Mouse (Mus musculus) limb, embryonic 14.5 days (tissue): Measurements from ENCODE around the gene Bicra. TPM values are rescaled to one million over a fixed set of nuclear protein-coding genes. Genes with fewer than 3 reads are reported as not detected.

ENCODE experiments used
- ATAC-seq: fragments of 200-750 bp; cut with Nextera tagmentation; 2 replicates; pipeline ENCODE4 v1.8.0; 2017; ENCODE audit warnings: low read depth, moderate number of reproducible peaks, moderate TSS enrichment; ENCODE audit not compliant: low FRiP score
- DNase-seq: peaks from one replicate; pipeline ENCODE4 v3.0.0-alpha.2; 2015; ENCODE audit warnings: low spot score
- H3K27ac ChIP-seq: fragments of 300-500 bp; sonication (generic); replicated peaks from 2 replicates; pipeline ENCODE4 v1.5.1; 2014; ENCODE audit warnings: low read depth, mild to moderate bottlenecking, low read length, moderate library complexity, mixed read lengths
- H3K27me3 ChIP-seq: fragments of 300-500 bp; sonication (generic); 2 replicates; pipeline ENCODE4 v1.6.1; 2014; ENCODE audit warnings: low read length, mixed read lengths; ENCODE audit not compliant: control insufficient read depth, insufficient read depth
- H3K36me3 ChIP-seq: fragments of 300-500 bp; sonication (generic); 2 replicates; pipeline ENCODE4 v1.6.1; 2014; ENCODE audit warnings: mild to moderate bottlenecking, low read length, moderate library complexity, mixed read lengths; ENCODE audit not compliant: control insufficient read depth, insufficient read depth
- H3K4me1 ChIP-seq: fragments of 300-500 bp; sonication (generic); 2 replicates; pipeline ENCODE4 v1.6.1; 2014; ENCODE audit warnings: antibody characterized with exemption, low read length, mixed read lengths; ENCODE audit not compliant: control insufficient read depth, insufficient read depth
- H3K4me2 ChIP-seq: fragments of 300-500 bp; sonication (generic); replicated peaks from 2 replicates; pipeline ENCODE4 v1.6.1; 2014; ENCODE audit warnings: low read depth, mild to moderate bottlenecking, low read length, moderate library complexity; ENCODE audit not compliant: severe bottlenecking
- H3K4me3 ChIP-seq: fragments of 300-500 bp; sonication (generic); replicated peaks from 2 replicates; pipeline ENCODE4 v1.5.1; 2014; ENCODE audit warnings: low read length
- H3K9ac ChIP-seq: fragments of 300-500 bp; sonication (generic); 2 replicates; pipeline ENCODE4 v1.6.1; 2014; ENCODE audit warnings: mild to moderate bottlenecking, low read depth, low read length, moderate library complexity; ENCODE audit not compliant: severe bottlenecking
- H3K9me3 ChIP-seq: fragments of 300-500 bp; sonication (generic); 2 replicates; pipeline ENCODE4 v1.6.1; 2016; ENCODE audit warnings: low read length; ENCODE audit not compliant: control insufficient read depth
- POLR2A ChIP-seq: fragments of 200-500 bp; IDR thresholded peaks from 2 replicates; pipeline ENCODE4 v1.8.0; 2012; ENCODE audit warnings: inconsistent platforms, mild to moderate bottlenecking, moderate library complexity, borderline replicate concordance; ENCODE audit not compliant: insufficient read depth, insufficient read length; ENCODE audit errors: extremely low read depth
- WGBS: fragments of 180-500 bp; shearing (Covaris S2); extraction: QIAGEN DNeasy Blood & Tissue Kit; methylation state at CpG from one replicate; pipeline ENCODE4 v1.1.7; 2014; 5-methylcytosine and 5-hydroxymethylcytosine counted together
- polyA plus RNA-seq, 2 experiments: library from polyadenylated mRNA; depleted of rRNA in 1 of 2; stranded (reverse) in 1 of 2; unstranded in 1 of 2; fragments of >200 nt; fragmentation: Nextera tagmentation in 1 of 2; extraction: Ambion mirVana in 1 of 2; gene quantifications; 2 replicates each; pipeline versions ENCODE4 v1.2.1 to v1.2.3; 2012 to 2014

Bicra gene
- polyA plus RNA-seq, 2 experiments = 8.6 to 20.1 TPM

DNA sequence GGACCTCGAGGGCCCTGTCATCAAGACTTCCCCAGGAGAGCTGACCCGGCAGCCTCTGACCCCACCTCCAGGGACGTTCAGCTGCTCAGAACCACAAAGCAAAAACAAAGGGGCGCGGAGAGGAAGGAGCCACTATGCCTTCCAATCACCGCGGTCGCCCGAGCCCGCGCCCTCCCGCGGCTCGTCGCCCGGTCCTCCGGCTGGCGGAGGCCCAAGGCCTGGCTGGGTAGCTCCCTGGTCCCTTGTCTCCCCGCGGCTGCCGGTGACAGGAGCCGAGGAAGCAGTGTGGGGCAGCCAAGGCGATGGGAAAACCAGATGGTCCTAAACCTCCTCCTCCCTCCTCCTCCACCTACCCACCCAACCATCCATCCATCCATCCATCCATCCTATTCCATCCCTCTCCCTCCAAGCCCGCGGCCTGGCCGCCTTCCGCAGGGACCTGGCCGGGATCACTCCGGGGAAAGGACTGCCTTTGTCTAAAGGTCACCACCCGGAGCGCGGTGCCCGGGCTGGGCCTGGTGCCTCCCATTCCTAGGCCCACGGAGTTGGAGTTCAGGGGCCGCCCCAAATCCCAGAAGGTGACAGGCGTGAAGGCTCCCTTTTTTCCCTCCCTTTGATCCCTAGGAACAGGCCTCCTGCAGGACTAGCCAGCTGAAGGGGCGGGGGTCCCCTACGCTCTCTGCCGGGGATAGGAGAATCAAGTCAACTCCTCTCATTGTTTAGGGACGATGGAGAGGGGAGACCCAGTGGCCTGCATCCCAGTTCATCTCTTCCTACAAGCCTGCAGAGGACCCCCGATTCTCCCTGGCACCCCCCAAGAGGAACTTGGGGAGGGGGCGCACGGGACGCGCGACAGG is 1.0 kb downstream of the Bicra start:
- Histone ChIP-seq H3K9ac (peak overlapping the region; percentile 97), H3K4me2 (peak overlapping the region; percentile 87), H3K4me1 (peaks cover 41% of the 10 kb centered on the region), H3K27me3 (no peaks in the 10 kb centered on the region), H3K9me3 (no peaks in the 10 kb centered on the region), H3K36me3 (no peaks in the 10 kb centered on the region), H3K4me3 (peak overlapping the region; percentile 84), H3K27ac (peak overlapping the region; percentile 98)
- ATAC-seq = no peak
- DNase-seq = peak; percentile 33
- WGBS = 6% methylated on average over 35 of the region's 46 CpGs
- 0 out of 2 replicates have a peak, but pooled peaks have one; percentile 20 for TF ChIP-seq POLR2A

GRCm38 (mm10) chr7:16046101-16046480 is 1.6 kb downstream of the Bicra start:
- 1% methylated on average over 7 of the region's 7 CpGs for WGBS
- Histone ChIP-seq H3K27me3 (no peaks in the 10 kb centered on the region), H3K4me3 (peak overlapping the region; percentile 84), H3K27ac (peak overlapping the region; percentile 98), H3K4me2 (peak overlapping the region; percentile 87), H3K36me3 (no peaks in the 10 kb centered on the region), H3K9me3 (no peaks in the 10 kb centered on the region), H3K9ac (peak overlapping the region; percentile 97), H3K4me1 (peaks cover 41% of the 10 kb centered on the region)
- TF ChIP-seq POLR2A = no peak
- DNase-seq = peak; percentile 73
- ATAC-seq = no peak

DNA sequence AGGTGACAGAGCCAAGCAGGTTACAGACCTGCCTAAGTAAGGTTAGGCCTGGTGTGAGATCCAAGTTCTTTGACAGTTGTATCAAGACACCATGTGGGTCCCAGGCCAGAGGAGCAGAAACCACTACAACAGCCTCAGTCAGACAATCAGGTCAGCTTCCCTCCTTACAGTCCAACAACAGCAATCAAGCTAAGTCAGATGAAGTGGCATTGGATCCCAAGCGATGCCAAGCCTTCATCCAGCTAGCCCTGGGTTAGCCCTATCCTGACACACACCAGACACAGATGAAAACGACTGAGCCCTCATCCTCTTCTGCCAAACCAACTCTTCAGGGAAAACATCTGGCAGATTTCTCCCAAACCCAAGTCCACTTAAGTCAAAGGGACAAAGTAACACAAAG is 2.2 kb downstream of the Bicra start:
- H3K9ac ChIP-seq = peak overlapping the region; percentile 97; the same call in 1 of the 2 replicates
- no peak for DNase-seq
- peak overlapping the region; percentile 84 for H3K4me3 ChIP-seq

DNA sequence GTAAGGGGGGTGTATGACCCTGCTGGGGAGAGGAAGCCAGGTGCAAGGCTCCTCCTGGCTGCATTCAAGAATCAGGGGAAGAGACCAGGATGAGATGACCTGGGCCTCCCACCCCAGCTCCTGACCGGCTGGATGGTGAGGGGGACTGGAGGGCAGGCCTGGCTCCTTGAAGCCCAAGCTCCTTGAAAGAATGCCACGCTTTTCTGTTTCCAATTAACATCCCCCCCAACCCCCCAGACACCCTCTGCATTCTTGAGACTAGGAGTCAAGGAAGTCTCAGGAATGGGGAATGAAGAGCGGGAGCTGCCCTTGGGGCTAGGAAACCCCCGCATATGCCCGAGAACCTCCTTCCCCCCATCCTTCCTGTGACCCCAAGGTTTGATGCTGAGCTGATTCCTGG is 3.2 kb downstream of the Bicra start:
- 5% methylated on average over 5 of the region's 5 CpGs for WGBS
- H3K4me2 ChIP-seq = peak overlapping the region; percentile 24
- H3K9ac ChIP-seq = peak overlapping the region; percentile 18; the same call in 1 of the 2 replicates
- no peaks in the 10 kb centered on the region for H3K9me3 ChIP-seq
- H3K36me3 ChIP-seq = no peaks in the 10 kb centered on the region
- H3K27me3 ChIP-seq = no peaks in the 10 kb centered on the region
- peak overlapping the region; percentile 59 for H3K27ac ChIP-seq
- peaks cover 32% of the 10 kb centered on the region for H3K4me1 ChIP-seq
- no peak for ATAC-seq
- TF ChIP-seq POLR2A = no peak
- 0 out of 2 replicates have a peak overlapping the region, but pooled peaks have one; percentile 1 for H3K4me3 ChIP-seq
- DNase-seq = no peak

More for the DNA sequence above, 2.2 kb downstream of the Bicra start:
- H3K4me1 ChIP-seq = peaks cover 41% of the 10 kb centered on the region
- peak overlapping the region; percentile 98; the same call in 1 of the 2 replicates for H3K27ac ChIP-seq
- 33% methylated on average over 2 of the region's 2 CpGs for WGBS
- no peaks in the 10 kb centered on the region for H3K27me3 ChIP-seq
- TF ChIP-seq POLR2A = no peak
- no peaks in the 10 kb centered on the region for H3K36me3 ChIP-seq
- no peaks in the 10 kb centered on the region for H3K9me3 ChIP-seq
- no peak for ATAC-seq
- H3K4me2 ChIP-seq = peak overlapping the region; percentile 87

GRCm38 (mm10) chr7:16043861-16044435 is 3.8 kb downstream of the Bicra start:
- H3K27ac ChIP-seq = peak overlapping the region; percentile 59
- no peaks in the 10 kb centered on the region for H3K9me3 ChIP-seq
- 13% methylated on average over 3 of the region's 3 CpGs for WGBS
- DNase-seq = no peak
- H3K4me2 ChIP-seq = peak overlapping the region; percentile 24
- no peaks in the 10 kb centered on the region for H3K27me3 ChIP-seq
- no peak for ATAC-seq
- peak overlapping the region; percentile 18 for H3K9ac ChIP-seq
- 0 out of 2 replicates have a peak overlapping the region, but pooled peaks have one; percentile 1 for H3K4me3 ChIP-seq
- 0 out of 2 replicates have a peak, but pooled peaks cover 2% of the 10 kb centered on the region for H3K36me3 ChIP-seq
- H3K4me1 ChIP-seq = peaks cover 27% of the 10 kb centered on the region
- no peak for TF ChIP-seq POLR2A
